Mouse (Mus musculus): ENCODE measurements around the gene Rbm47.

- TF ChIP-seq CTCF (IDR thresholded peaks at IDR 0.05; ENCODE audit: extremely low read depth, insufficient read length, insufficient replicate concordance, low read depth, low read length) (no peak), POLR2A (IDR thresholded peaks at IDR 0.05; ENCODE audit: low read depth, low read length) (no peak)
Measured at GRCm38 (mm10) chr5:66086304-66086703, 86.6 kb downstream of the Rbm47 start.

Data from small intestine, adult 2 months (tissue).